Mouse (Mus musculus): ENCODE measurements around the gene Rabggta. TPM values are rescaled to one million over a fixed set of nuclear protein-coding genes. Genes with fewer than 3 reads are reported as not detected.

The Rabggta gene
- polyA plus RNA-seq, 1 experiment, result 18.4 TPM

DNA sequence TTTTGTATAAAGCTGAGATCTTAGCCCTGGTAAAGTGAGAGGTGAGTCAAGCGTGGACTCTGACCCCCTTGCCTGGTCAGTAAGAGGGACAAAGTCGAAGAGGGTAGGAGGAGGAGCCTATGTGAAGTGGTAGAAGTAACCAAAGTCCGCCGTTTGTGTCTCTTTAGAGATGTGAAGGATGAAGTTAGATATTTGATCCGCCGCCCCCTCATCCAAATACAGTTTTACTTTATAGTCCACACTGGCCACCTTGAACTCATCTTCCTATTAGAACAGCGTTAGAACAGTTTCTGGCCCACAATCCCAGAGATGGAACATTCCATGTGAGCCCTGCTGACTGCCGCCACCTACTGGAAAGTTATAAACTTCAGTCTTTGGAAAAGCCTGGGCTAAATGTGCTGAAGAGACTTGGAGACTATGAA is 36.3 kb upstream of the Rabggta start, which contains the start of gene Cideb:
Cideb (minus strand) TSS at position 96 of the 422 bp plus-strand sequence.
- Histone ChIP-seq H3K36me3 (ENCODE audit: control insufficient read depth, insufficient read depth) (peaks cover 20% of the 10 kb centered on the region), H3K27me3 (ENCODE audit: control insufficient read depth, insufficient read depth, insufficient read length) (peaks cover 27% of the 10 kb centered on the region), H3K79me2 (ENCODE audit: control insufficient read depth, insufficient read depth) (no peaks in the 10 kb centered on the region), H3K4me2 (ENCODE audit: low read depth) (peak within 1 kb of the TSS; percentile 51), H3K4me3 (no peak within 1 kb of the TSS), H3ac (ENCODE audit: control insufficient read depth, insufficient read length) (no peak within 1 kb of the TSS)
- TF ChIP-seq SRF (IDR thresholded peaks at IDR 0.05; ENCODE audit: control insufficient read depth, insufficient read length, low read depth) (no peak), MYOG (IDR thresholded peaks at IDR 0.05; ENCODE audit: control insufficient read depth in 1 of 3, insufficient read depth in 1 of 3, insufficient read length in 2 of 3, low read depth in 2 of 3) (no peak), TCF3 (IDR thresholded peaks at IDR 0.05; ENCODE audit: insufficient read length, low read depth) (no peak), TCF12 (IDR thresholded peaks at IDR 0.05; ENCODE audit: insufficient read depth, poor library complexity, severe bottlenecking) (no peak), MAX (IDR thresholded peaks at IDR 0.05; ENCODE audit: low read depth) (no peak), POLR2AphosphoS2 (IDR thresholded peaks at IDR 0.05; ENCODE audit: insufficient read length, low read depth) (no peak), REST (IDR thresholded peaks at IDR 0.05; ENCODE audit: insufficient read depth, insufficient read length) (no peak), CEBPB (IDR thresholded peaks at IDR 0.05; ENCODE audit: insufficient read depth, poor library complexity, severe bottlenecking) (no peak), E2F4 (IDR thresholded peaks at IDR 0.05; ENCODE audit: insufficient read depth) (no peak), USF1 (IDR thresholded peaks at IDR 0.05; ENCODE audit: low read depth) (no peak), MYOD1 (IDR thresholded peaks at IDR 0.05; ENCODE audit: control insufficient read depth in 1 of 3, insufficient read length in 2 of 3, low read depth in 2 of 3) (no peak), POLR2A (IDR thresholded peaks at IDR 0.05; ENCODE audit: insufficient read length, low read depth) (no peak)

DNA sequence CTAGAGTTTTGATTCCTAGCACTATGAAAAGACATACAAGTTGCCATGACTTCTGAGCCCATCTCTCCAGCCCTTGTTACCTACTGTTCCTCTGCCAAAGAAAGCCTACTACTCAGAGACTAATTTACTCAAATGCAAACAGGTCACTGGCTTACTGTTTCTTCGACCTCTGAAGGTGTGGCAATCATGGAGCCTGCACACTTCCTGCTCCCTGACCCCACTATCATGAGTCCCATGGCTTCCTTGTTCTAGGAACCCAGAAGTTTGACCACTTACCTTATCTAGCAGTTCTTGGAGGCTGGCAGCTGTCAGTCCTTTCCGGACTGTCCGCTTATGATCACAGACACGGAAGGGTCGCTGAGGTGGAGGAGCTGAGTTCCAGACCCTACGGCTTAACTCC is 35.5 kb upstream of the Rabggta start:
- peaks cover 18% of the 10 kb centered on the region for H3K27me3 ChIP-seq (ENCODE audit: control insufficient read depth, insufficient read depth, insufficient read length)
- H3K79me2 ChIP-seq (ENCODE audit: control insufficient read depth, insufficient read depth), result no peaks in the 10 kb centered on the region
- H3K4me2 ChIP-seq (ENCODE audit: low read depth), result no peak overlapping the region
- TF ChIP-seq TCF12 (IDR thresholded peaks at IDR 0.05; ENCODE audit: insufficient read depth, poor library complexity, severe bottlenecking) (no peak), SRF (IDR thresholded peaks at IDR 0.05; ENCODE audit: control insufficient read depth, insufficient read length, low read depth) (no peak), CEBPB (IDR thresholded peaks at IDR 0.05; ENCODE audit: insufficient read depth, poor library complexity, severe bottlenecking) (no peak), MYOG (IDR thresholded peaks at IDR 0.05; ENCODE audit: control insufficient read depth in 1 of 3, insufficient read depth in 1 of 3, insufficient read length in 2 of 3, low read depth in 2 of 3) (no peak), REST (IDR thresholded peaks at IDR 0.05; ENCODE audit: insufficient read depth, insufficient read length) (no peak), POLR2A (IDR thresholded peaks at IDR 0.05; ENCODE audit: insufficient read length, low read depth) (no peak), E2F4 (IDR thresholded peaks at IDR 0.05; ENCODE audit: insufficient read depth) (no peak), POLR2AphosphoS2 (IDR thresholded peaks at IDR 0.05; ENCODE audit: insufficient read length, low read depth) (no peak), MYOD1 (IDR thresholded peaks at IDR 0.05; ENCODE audit: control insufficient read depth in 1 of 3, insufficient read length in 2 of 3, low read depth in 2 of 3) (no peak), USF1 (IDR thresholded peaks at IDR 0.05; ENCODE audit: low read depth) (no peak), TCF3 (IDR thresholded peaks at IDR 0.05; ENCODE audit: insufficient read length, low read depth) (no peak), MAX (IDR thresholded peaks at IDR 0.05; ENCODE audit: low read depth) (no peak)
- H3K36me3 ChIP-seq (ENCODE audit: control insufficient read depth, insufficient read depth), result peaks cover 27% of the 10 kb centered on the region
- H3K4me3 ChIP-seq, result no peak overlapping the region
- no peak overlapping the region for H3ac ChIP-seq (ENCODE audit: control insufficient read depth, insufficient read length)

DNA sequence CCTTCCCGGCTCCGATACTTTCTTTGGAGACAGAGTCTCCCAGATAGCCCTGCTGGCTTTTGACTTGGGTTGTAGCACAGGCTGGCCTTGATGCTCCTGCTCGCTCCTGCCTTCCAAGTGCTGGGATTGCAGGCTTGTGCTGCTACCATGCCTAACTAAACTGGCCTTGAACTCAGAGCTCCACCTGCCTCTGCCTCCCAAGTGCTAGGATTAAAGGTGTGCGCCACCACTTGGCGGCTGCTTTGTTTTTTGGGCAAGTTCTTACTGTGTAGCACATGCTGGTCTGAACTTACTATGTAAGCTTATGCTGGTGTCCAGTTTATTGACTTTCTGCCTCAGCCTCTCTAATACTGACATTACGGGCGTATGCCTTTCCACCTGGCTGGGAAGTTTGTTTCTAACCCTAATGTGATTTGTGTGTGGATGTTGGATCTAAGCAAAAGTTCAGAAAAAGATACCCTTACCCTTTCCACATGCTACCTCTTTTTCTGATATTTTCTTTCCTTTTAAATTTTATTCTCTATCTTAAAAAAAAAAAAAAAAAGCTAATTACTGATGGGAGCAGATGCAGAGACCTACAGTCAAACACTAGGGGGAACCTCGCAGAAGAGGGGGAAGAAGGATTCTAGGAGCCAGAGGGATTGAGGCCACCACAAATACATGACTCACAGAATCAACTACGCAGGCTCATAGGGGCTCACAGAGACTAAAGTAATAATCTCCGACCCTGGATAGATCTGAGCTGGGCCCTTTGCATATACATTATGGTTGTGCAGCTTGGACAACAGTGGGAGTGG is 25.2 kb upstream of the Rabggta start:
- no peaks in the 10 kb centered on the region for H3K27me3 ChIP-seq (ENCODE audit: control insufficient read depth, insufficient read depth, insufficient read length)
- H3ac ChIP-seq (ENCODE audit: control insufficient read depth, insufficient read length), result no peak overlapping the region
- peaks cover 21% of the 10 kb centered on the region for H3K79me2 ChIP-seq (ENCODE audit: control insufficient read depth, insufficient read depth)
- peak overlapping the region; percentile 91 for H3K4me2 ChIP-seq (ENCODE audit: low read depth)
- H3K36me3 ChIP-seq (ENCODE audit: control insufficient read depth, insufficient read depth), result peaks cover 30% of the 10 kb centered on the region
- no peak for TF ChIP-seq E2F4 (IDR thresholded peaks at IDR 0.05; ENCODE audit: insufficient read depth)
- no peak for TF ChIP-seq POLR2AphosphoS2 (IDR thresholded peaks at IDR 0.05; ENCODE audit: insufficient read length, low read depth)
- TF ChIP-seq CEBPB (IDR thresholded peaks at IDR 0.05; ENCODE audit: insufficient read depth, poor library complexity, severe bottlenecking), result no peak
- TF ChIP-seq REST (IDR thresholded peaks at IDR 0.05; ENCODE audit: insufficient read depth, insufficient read length), result no peak
- TF ChIP-seq POLR2A (IDR thresholded peaks at IDR 0.05; ENCODE audit: insufficient read length, low read depth), result no peak
- no peak for TF ChIP-seq MAX (IDR thresholded peaks at IDR 0.05; ENCODE audit: low read depth)
- no peak for TF ChIP-seq MYOD1 (IDR thresholded peaks at IDR 0.05; ENCODE audit: control insufficient read depth in 1 of 3, insufficient read length in 2 of 3, low read depth in 2 of 3)
- no peak for TF ChIP-seq MYOG (IDR thresholded peaks at IDR 0.05; ENCODE audit: control insufficient read depth in 1 of 3, insufficient read depth in 1 of 3, insufficient read length in 2 of 3, low read depth in 2 of 3)
- TF ChIP-seq TCF3 (IDR thresholded peaks at IDR 0.05; ENCODE audit: insufficient read length, low read depth), result no peak
- no peak for TF ChIP-seq USF1 (IDR thresholded peaks at IDR 0.05; ENCODE audit: low read depth)
- TF ChIP-seq SRF (IDR thresholded peaks at IDR 0.05; ENCODE audit: control insufficient read depth, insufficient read length, low read depth), result no peak
- TF ChIP-seq TCF12 (IDR thresholded peaks at IDR 0.05; ENCODE audit: insufficient read depth, poor library complexity, severe bottlenecking), result no peak
- peak overlapping the region; percentile 81 for H3K4me3 ChIP-seq

DNA sequence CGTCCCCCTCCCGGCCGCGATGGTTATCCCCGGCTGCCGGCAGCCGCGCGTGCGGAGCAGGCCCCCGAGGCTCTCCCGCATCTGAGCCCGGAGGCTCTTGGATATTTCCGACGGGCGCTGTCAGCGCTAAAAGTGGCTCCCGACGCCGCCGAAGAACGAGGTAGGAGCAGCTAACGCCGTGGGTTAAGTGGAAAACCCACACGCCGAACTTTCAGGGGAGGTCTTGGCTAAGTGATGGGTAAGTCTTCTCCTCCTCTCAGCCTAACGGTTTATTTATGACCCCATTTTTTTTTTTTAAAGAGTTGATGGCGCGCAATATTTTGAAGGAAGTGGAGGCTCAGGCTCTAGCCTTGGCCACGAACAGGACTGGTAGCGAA is 23.8 kb upstream of the Rabggta start:
- peaks cover 21% of the 10 kb centered on the region for H3K79me2 ChIP-seq (ENCODE audit: control insufficient read depth, insufficient read depth)
- TF ChIP-seq TCF12 (IDR thresholded peaks at IDR 0.05; ENCODE audit: insufficient read depth, poor library complexity, severe bottlenecking) (no peak), POLR2AphosphoS2 (IDR thresholded peaks at IDR 0.05; ENCODE audit: insufficient read length, low read depth) (no peak), TCF3 (IDR thresholded peaks at IDR 0.05; ENCODE audit: insufficient read length, low read depth) (no peak), MAX (IDR thresholded peaks at IDR 0.05; ENCODE audit: low read depth) (no peak), CEBPB (IDR thresholded peaks at IDR 0.05; ENCODE audit: insufficient read depth, poor library complexity, severe bottlenecking) (no peak), REST (IDR thresholded peaks at IDR 0.05; ENCODE audit: insufficient read depth, insufficient read length) (no peak), USF1 (IDR thresholded peaks at IDR 0.05; ENCODE audit: low read depth) (no peak), E2F4 (IDR thresholded peaks at IDR 0.05; ENCODE audit: insufficient read depth) (no peak), POLR2A (IDR thresholded peaks at IDR 0.05; ENCODE audit: insufficient read length, low read depth) (no peak), MYOD1 (IDR thresholded peaks at IDR 0.05; ENCODE audit: control insufficient read depth in 1 of 3, insufficient read length in 2 of 3, low read depth in 2 of 3) (no peak)
- peaks cover 29% of the 10 kb centered on the region for H3K36me3 ChIP-seq (ENCODE audit: control insufficient read depth, insufficient read depth)
- peak overlapping the region; percentile 91 for H3K4me2 ChIP-seq (ENCODE audit: low read depth)
- peak overlapping the region; percentile 81 for H3K4me3 ChIP-seq
- peak overlapping the region; percentile 25 for H3ac ChIP-seq (ENCODE audit: control insufficient read depth, insufficient read length)
- H3K27me3 ChIP-seq (ENCODE audit: control insufficient read depth, insufficient read depth, insufficient read length), result no peaks in the 10 kb centered on the region

Data from myocyte (in vitro differentiated cells).